Mouse (Mus musculus): ENCODE measurements at regions not wholly inside any gene's neighbourhood (a gene's known extent, or its start where the extent isn't known, plus 50 kb on each side); places are given as distances from the start of the nearest gene placed in this dataset.

- no peak for TF ChIP-seq CTCF (IDR thresholded peaks at IDR 0.05; ENCODE audit: low read depth)
- TF ChIP-seq EP300 (IDR thresholded peaks at IDR 0.05; ENCODE audit: low read depth): 0 out of 2 replicates have a peak, but pooled peaks have one; percentile 38
These were observed 141.1 kb upstream of the Galnt5 start for GRCm38 (mm10) chr2:57856524-57857107.

All from heart, postnatal 0 days (tissue).